ENCODE assay signal across 8 mouse cellular contexts in genomic region chr1:189026885-189027284, GRCm38 (mm10). TPM values are rescaled to one million over a fixed set of nuclear protein-coding genes. Genes with fewer than 3 reads are reported as not detected.
DNase-seq lines count a peak whose midpoint lies in the region; ATAC-seq lines count a peak whose summit lies in the region.

No protein-coding gene starts in this region.

- no peak for ATAC-seq in granulocyte monocyte progenitor cell, adult 5-6 weeks (replicated peaks; ENCODE audit: poor library complexity, severe bottlenecking)

- peak; percentile 35 for DNase-seq in adrenal gland, postnatal 14 days
- no peak for DNase-seq in adrenal gland, adult 2 months
- DNase-seq in kidney, adult 18-20 months = peak; percentile 7
- DNase-seq in kidney, adult 11 months = no peak
- peak; percentile 57 for DNase-seq in 416B (ENCODE audit: low read depth)
- peak; percentile 23 for DNase-seq in forelimb bud, embryonic 11.5 days (ENCODE audit: low read depth, low spot score)
- peak; percentile 63 for DNase-seq in retina, embryonic 14.5 days (ENCODE audit: low spot score)

RNA-seq across cellular contexts. Expression of gene Kctd3, which starts 19.2 kb away (rescaled TPM):
- total RNA-seq in adrenal gland, postnatal 14 days (2021) = 46.9 and 54.5 TPM in 2 replicates
- total RNA-seq in adrenal gland, adult 2 months (2021) = 10 to 100 TPM; 21.8 to 40.9 TPM
- 41.9 and 45.9 TPM in 2 replicates for polyA plus RNA-seq in adrenal gland, adult 2 months (2012; rRNA removed)
- 10.5 and 19.1 TPM in 2 replicates for total RNA-seq in granulocyte monocyte progenitor cell, adult 5-6 weeks (2014; fragmentation: Nextera tagmentation)
- total RNA-seq in granulocyte monocyte progenitor cell, adult 5-6 weeks (2017) = 17.5 and 21.8 TPM in 2 replicates

Comparison
In these comparisons a context has a peak if more than half of its experiments do, and no peak if none do; other contexts are left out.
1. DNase-seq: peak in adrenal gland, postnatal 14 days (single experiment), kidney, adult 18-20 months (single experiment), 416B (single experiment), forelimb bud, embryonic 11.5 days (single experiment) and retina, embryonic 14.5 days (single experiment); none in adrenal gland, adult 2 months (single experiment) and kidney, adult 11 months (single experiment).